Mouse (Mus musculus) embryonic facial prominence, embryonic 15.5 days (tissue): ENCODE data around the gene Ttyh3. TPM values are rescaled to one million over a fixed set of nuclear protein-coding genes. Genes with fewer than 3 reads are reported as not detected.
A peak's percentile ranks its signal among the peaks of the same experiment; 100 is the strongest.

Experiments used
- ATAC-seq: fragments of 200-750 bp; cut with Nextera tagmentation; 2 replicates; pipeline ENCODE4 v1.8.0; 2017; ENCODE audit warnings: low read depth, moderate TSS enrichment; ENCODE audit not compliant: insufficient number of reproducible peaks, low FRiP score, low TSS enrichment
- H3K27ac ChIP-seq: fragments of 300-500 bp; sonication (generic); replicated peaks from 2 replicates; pipeline ENCODE4 v1.5.1; 2015; ENCODE audit warnings: mild to moderate bottlenecking, inconsistent platforms
- H3K27me3 ChIP-seq: fragments of 300-500 bp; sonication (generic); 2 replicates; pipeline ENCODE4 v1.6.1; 2015; ENCODE audit warnings: inconsistent platforms
- H3K36me3 ChIP-seq: fragments of 300-500 bp; sonication (generic); 2 replicates; pipeline ENCODE4 v1.6.1; 2015; ENCODE audit warnings: mild to moderate bottlenecking, inconsistent platforms
- H3K4me1 ChIP-seq: fragments of 300-500 bp; sonication (generic); 2 replicates; pipeline ENCODE4 v1.6.1; 2015; ENCODE audit warnings: inconsistent platforms
- H3K4me2 ChIP-seq: fragments of 300-500 bp; sonication (generic); replicated peaks from 2 replicates; pipeline ENCODE4 v1.6.1; 2015; ENCODE audit warnings: mild to moderate bottlenecking, inconsistent platforms
- H3K4me3 ChIP-seq: fragments of 300-500 bp; sonication (generic); replicated peaks from 2 replicates; pipeline ENCODE4 v1.5.1; 2015; ENCODE audit warnings: mild to moderate bottlenecking, inconsistent platforms
- H3K9ac ChIP-seq: fragments of 300-500 bp; sonication (generic); 2 replicates; pipeline ENCODE4 v1.6.1; 2015; ENCODE audit warnings: inconsistent platforms
- H3K9me3 ChIP-seq: fragments of 300-500 bp; sonication (generic); replicated peaks from 2 replicates; pipeline ENCODE4 v1.6.1; 2016; ENCODE audit warnings: inconsistent platforms
- WGBS: fragments of 180-500 bp; shearing (Covaris S2); methylation state at CpG from one replicate; pipeline ENCODE4 v1.1.7; 2015; 5-methylcytosine and 5-hydroxymethylcytosine counted together
- polyA plus RNA-seq: library from polyadenylated mRNA; unstranded; fragments of >200 nt; fragmentation: Nextera tagmentation; extraction: Ambion mirVana; gene quantifications from 2 replicates; pipeline ENCODE4 v1.2.1, GENCODE M21; 2015

Gene Ttyh3
- polyA plus RNA-seq, 1 experiment from 2014 or later, result 43.7 TPM

DNA sequence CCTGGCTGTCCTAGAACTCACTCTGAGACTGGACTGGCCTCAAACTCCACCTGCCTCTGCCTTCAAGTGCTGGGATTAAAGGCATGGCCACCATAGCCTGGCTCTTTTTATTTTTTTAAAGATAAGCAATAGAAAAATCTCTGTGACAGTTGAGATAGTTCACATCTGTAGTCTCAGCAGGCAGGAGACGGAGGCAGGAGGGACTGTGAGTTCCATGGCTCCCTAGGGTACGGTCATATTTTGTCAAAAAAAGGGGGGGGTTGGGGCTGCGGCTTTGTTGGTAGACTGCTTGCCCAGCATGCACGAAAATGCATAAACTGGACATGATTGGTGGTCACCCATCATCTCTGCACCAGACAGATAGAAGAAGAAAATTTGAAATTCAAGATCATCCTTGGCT is 77.6 kb downstream of the Ttyh3 start:
- H3K4me1 ChIP-seq, result peaks cover 36% of the 10 kb centered on the region
- H3K4me2 ChIP-seq, result no peak overlapping the region
- no peak for ATAC-seq
- no peaks in the 10 kb centered on the region for H3K36me3 ChIP-seq
- H3K27me3 ChIP-seq, result no peaks in the 10 kb centered on the region
- H3K27ac ChIP-seq, result 0 out of 2 replicates have a peak overlapping the region, but pooled peaks have one; percentile 4
- no peaks in the 10 kb centered on the region for H3K9me3 ChIP-seq
- no peak overlapping the region for H3K4me3 ChIP-seq
- H3K9ac ChIP-seq, result no peak overlapping the region
- WGBS, result 66% methylated on average over 4 of the region's 4 CpGs

Other genes with a start within 250 kb of the Ttyh3 start
- 126 and 130 TPM in 2 replicates for gene Eif3b, start 229.7 kb downstream of the Ttyh3 start, polyA plus RNA-seq
- 0.20 and 0.47 TPM in 2 replicates for gene Gm4869, start 203.4 kb downstream of the Ttyh3 start, polyA plus RNA-seq
- gene Chst12, start 143.5 kb downstream of the Ttyh3 start, polyA plus RNA-seq, result 28.9 and 30.6 TPM in 2 replicates
- not detected in 2 replicates for gene Grifin, start 84.0 kb downstream of the Ttyh3 start, polyA plus RNA-seq
- gene Lfng, start 41.7 kb downstream of the Ttyh3 start, polyA plus RNA-seq, result 31.8 and 36.0 TPM in 2 replicates
- 24.6 and 28.2 TPM in 2 replicates for gene Iqce, start 53.3 kb upstream of the Ttyh3 start, polyA plus RNA-seq
- gene Brat1, start 56.0 kb upstream of the Ttyh3 start, polyA plus RNA-seq, result 24.2 and 26.0 TPM in 2 replicates
- 0.79 and 1.5 TPM in 2 replicates for gene Amz1, start 75.1 kb upstream of the Ttyh3 start, polyA plus RNA-seq
- 24.6 and 35.3 TPM in 2 replicates for gene Gna12, start 181.4 kb upstream of the Ttyh3 start, polyA plus RNA-seq